Mouse (Mus musculus): Measurements from ENCODE around the gene Gsdma3.
"Not testable (repeated sequence)": the region's sequence is repeated elsewhere in the genome, so short reads cannot be mapped to it uniquely, and the experiment has no call there.

The Gsdma3 gene

DNA sequence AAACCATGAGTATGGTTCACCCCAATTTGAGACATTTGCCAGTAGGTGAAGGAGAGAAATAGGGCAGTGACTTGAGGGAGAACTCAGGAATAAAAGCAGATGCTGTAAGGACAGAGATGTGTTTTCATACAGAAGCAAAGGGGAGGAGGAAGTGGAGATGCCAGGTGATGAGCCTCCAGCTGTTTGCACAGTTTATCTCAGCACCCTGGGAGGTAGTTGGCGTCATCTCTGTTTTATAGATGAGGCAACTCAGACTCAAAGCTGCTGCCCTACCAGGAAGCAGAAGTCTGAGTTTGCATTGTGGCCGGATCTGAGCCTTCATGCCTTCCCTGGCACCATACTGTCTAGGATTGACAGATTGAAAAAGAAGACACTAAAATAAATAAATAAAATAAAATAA, 42.8 kb downstream of the Gsdma3 start:
- no peak for DNase-seq (ENCODE audit: low read depth, low spot score)

DNA sequence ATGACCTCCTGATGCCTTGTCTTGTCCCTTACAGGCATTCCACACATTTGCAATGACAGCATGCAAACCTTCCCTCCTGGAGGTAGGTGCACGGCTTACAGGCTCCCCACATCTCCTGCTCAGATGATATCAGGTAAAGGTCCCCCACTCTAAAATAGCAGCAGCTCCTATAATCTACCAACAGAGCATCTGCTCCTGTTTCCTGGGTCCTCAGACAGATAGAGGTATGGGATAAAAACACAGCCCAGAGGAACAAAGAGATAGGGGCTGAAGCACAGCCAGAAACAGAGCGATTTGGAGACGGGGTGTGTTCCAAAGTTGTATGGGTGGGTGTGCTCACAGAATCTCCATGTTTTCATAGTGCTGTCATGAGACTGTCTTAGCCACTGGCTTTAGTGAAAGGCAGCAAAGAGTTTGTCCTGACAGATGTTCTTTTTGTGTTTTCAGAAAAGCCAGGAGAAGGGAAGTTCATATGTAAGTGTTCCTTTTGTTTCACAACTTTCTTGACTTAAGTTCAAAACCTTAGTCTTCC, 45.2 kb downstream of the Gsdma3 start:
- DNase-seq (ENCODE audit: low read depth, low spot score) = no peak

DNA sequence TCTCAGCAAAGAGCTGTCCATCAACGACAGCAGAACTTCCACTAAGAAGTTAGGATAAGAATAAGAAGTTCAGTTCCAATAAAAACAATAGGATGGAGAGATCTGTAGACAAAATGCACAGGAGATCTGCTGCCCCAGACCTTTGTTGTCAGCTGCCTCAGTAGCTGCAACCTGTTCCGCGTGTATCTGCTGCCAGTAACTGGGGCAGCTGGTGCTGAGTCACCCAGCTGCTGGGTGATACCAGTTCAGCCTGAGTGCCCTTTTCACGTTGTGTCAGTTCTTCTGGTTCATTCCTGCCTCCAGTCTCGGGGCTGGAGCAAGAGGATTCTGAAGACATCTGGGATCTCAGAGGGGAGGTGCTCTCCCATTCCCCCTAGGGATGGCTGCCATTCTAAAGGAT, 45.7 kb downstream of the Gsdma3 start:
- DNase-seq (ENCODE audit: low read depth, low spot score) = no peak

GRCm38 (mm10) chr11:98672482-98672881, 46.3 kb downstream of the Gsdma3 start:
- no peak for DNase-seq (ENCODE audit: low read depth, low spot score)

DNA sequence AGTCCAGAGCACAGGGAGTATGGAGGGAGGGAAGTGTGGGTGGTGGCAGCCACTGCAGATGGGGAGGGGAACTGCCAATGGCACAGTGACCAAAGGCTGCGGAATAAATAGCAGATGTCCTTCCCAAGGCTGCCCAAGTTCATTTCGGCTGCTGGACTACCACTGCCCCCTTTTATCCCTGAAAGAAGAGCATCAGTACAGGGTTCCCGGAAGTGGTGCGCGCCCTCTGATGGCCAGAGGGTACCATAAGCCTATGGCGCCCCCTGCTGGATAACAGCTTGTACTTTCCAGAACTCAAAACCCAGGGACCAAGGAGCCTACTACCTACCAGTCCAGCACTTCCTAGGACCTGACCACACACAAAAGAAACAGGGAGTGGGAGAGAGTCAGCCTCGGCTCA, 47.0 kb downstream of the Gsdma3 start:
- DNase-seq (ENCODE audit: low read depth, low spot score) = peak; percentile 71

GRCm38 (mm10) chr11:98675829-98676363, 49.7 kb downstream of the Gsdma3 start:
- no peak for DNase-seq (ENCODE audit: low read depth, low spot score)

DNA sequence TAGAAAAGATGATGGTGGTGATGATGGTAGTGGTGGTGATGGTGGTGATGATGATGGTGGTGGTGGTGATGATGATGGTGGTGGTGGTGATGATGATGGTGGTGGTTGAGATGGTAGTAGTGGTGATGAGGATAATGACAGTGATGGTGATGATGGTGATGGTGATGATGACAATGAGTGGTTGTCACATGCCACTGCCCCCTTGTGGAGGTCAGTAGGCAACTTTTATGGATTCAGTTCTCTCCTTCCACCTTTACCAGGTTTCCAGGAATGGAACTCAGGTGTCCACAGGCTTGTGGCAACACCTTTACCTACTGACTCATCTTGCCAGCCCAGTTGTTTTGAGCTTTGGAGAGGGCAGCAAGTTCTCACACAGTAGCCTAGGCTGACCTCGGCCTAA, 53.9 kb downstream of the Gsdma3 start:
- no peak for DNase-seq (ENCODE audit: low read depth, low spot score)

DNA sequence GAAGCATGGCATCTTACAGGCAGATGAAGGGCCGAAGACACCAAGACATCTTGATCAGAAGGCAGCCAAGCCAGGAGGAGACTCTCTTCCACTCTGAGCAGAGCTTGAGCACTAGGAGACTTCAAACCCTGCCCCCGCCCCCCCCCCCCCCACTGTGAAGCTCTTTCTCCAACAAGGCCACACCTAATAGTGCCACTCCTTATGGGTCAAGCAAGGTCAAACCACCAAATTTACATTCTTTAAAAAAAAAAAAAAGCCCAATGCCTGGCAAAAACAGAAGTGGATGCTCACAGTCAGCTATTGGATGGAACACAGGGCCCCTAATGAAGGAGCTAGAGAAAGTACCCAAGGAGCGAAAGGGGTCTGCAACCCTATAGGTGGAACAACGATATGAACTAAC, 54.4 kb downstream of the Gsdma3 start:
- not testable (repeated sequence) for DNase-seq (ENCODE audit: low read depth, low spot score)

DNA sequence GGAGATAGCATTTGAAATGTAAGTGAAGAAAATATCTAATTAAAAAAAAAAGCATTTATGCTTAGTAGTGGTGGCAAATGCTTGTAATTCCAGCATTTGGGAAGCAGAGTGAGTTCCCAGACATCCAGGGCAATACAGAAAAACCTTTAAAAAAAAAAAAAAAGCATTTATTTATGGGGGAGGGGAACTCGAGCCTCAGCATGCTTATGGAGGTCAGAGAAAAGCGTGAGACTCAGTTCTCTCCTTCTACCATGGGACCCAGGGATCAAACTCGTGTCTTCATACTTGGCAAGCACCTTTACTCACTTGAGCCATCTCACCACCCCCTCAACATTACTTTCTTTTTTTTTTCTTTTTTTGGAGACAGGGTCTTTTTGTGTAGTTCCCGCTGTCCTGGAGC, 55.0 kb downstream of the Gsdma3 start:
- no peak for DNase-seq (ENCODE audit: low read depth, low spot score)

GRCm38 (mm10) chr11:98681786-98682745, 55.9 kb downstream of the Gsdma3 start, which contains the start of gene Psmd3:
Gene Psmd3 (plus strand): TSS chr11:98682554.
- DNase-seq (ENCODE audit: low read depth, low spot score) = peak; percentile 96

DNA sequence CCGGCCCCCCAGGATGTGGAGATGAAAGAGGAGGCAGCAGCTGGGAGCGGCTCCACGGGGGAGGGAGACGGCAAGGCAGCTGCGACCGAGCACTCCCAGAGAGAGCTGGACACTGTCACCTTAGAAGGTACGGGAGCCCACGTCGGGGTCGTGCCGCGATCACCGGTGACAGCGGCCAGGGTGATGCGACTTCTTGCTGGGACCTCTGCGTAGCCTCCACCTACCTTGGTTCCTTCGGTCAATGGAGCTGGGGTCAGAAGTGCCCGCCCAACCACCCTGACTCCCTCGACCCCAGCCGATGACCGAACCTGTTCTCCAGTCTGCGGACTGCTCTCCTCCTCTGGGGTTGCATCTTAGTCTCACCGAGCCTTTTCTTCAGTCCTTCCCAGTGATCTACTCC, 56.7 kb downstream of the Gsdma3 start:
- DNase-seq (ENCODE audit: low read depth, low spot score) = no peak

- no peak for DNase-seq (ENCODE audit: low read depth, low spot score)
These were observed 59.5 kb downstream of the Gsdma3 start for GRCm38 (mm10) chr11:98685642-98686041.

- DNase-seq (ENCODE audit: low read depth, low spot score) = no peak
These were observed 60.8 kb downstream of the Gsdma3 start for GRCm38 (mm10) chr11:98686976-98687375.
